Mouse (Mus musculus) ES-Bruce4 (cell line): ENCODE data around the gene Dbn1.
A peak's percentile ranks its signal among the peaks of the same experiment; 100 is the strongest.

Experiments used
- CTCF ChIP-seq: IDR thresholded peaks from one replicate; pipeline ENCODE4 v1.8.1; 2011; ENCODE audit warnings: low read depth, low read length
- EP300 ChIP-seq: IDR thresholded peaks from 2 replicates; pipeline ENCODE4 v1.6.1; 2011; ENCODE audit warnings: low read depth, low read length; ENCODE audit not compliant: insufficient read depth
- POLR2A ChIP-seq: IDR thresholded peaks from one replicate; pipeline ENCODE4 v1.8.1; 2011; ENCODE audit warnings: low read length; ENCODE audit not compliant: insufficient read depth

DNA sequence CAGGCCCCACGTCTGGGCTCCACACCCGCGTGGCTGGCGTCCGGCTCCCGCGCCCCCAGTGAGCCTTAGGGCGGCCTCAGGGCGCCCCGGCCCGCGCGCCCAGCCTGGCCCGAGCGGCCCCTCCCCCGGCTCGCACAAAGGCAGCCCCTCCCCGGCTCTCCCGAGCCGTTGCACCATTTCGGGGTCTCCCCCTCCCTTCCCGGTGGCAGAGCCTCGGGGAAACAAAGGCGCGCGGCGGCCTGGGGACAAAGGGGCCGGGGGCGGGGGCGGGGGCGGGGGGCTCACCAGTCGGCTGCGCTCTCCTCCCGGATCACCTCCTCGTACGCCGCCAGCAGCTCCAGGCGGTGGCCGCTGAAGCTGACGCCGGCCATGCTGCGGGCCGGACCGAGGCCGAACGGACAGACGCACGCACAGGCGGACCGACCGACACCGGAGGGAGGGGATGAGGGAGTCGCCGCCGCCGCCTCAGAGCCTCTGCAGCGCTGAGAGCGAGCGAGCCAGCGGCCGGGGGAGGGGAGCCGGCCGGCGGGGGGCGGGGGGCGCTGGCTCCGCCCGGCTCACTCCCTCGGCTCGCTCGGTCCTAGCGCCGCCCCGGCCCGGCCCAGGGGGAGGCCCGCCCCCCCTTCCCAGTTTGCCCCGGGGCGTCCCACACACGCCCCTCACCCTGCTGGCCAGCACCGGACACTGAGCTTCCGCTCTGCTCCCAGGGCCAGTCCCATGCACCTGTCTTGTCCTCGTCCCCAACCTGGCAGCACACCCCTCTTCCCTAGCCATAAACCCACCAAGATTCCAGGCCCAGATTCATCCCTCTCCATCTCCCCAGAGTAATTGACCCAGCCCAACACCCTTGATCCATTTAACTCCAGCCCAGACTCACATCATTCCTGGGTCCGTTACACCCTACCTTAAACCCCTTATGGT lies at the start of gene Dbn1:
- TF ChIP-seq CTCF: no peak
- TF ChIP-seq EP300: 0 out of 2 replicates have a peak, but pooled peaks have one; percentile 29
- no peak for TF ChIP-seq POLR2A
